Mouse (Mus musculus): ENCODE data around the gene Blvrb. TPM values are rescaled to one million over a fixed set of nuclear protein-coding genes. Genes with fewer than 3 reads are reported as not detected.

Gene Blvrb
- polyA plus RNA-seq, 1 experiment: not detected

- no peaks in the 10 kb centered on the region for H3K4me1 ChIP-seq (ENCODE audit: control insufficient read depth, insufficient read depth, low read length)
Measured at GRCm38 (mm10) chr7:27458614-27459013, 10.8 kb downstream of the Blvrb start.

GRCm38 (mm10) chr7:27459640-27460039 is 11.9 kb downstream of the Blvrb start:
- H3K4me1 ChIP-seq (ENCODE audit: control insufficient read depth, insufficient read depth, low read length): no peaks in the 10 kb centered on the region
- WGBS: 91% methylated on average over 5 of the region's 5 CpGs
- H3K27ac ChIP-seq (ENCODE audit: insufficient read depth, low read depth, low read length): no peak overlapping the region
- TF ChIP-seq CTCF (IDR thresholded peaks at IDR 0.05; ENCODE audit: insufficient read depth, low read depth, low read length) (no peak), POLR2A (IDR thresholded peaks at IDR 0.05; ENCODE audit: insufficient read depth, low read depth, low read length) (no peak)
- no peak overlapping the region for H3K4me3 ChIP-seq (ENCODE audit: insufficient read depth, low read depth, low read length)

More at GRCm38 (mm10) chr7:27458614-27459013, 10.8 kb downstream of the Blvrb start:
- Histone ChIP-seq H3K4me3 (ENCODE audit: insufficient read depth, low read depth, low read length) (no peak overlapping the region), H3K27ac (ENCODE audit: insufficient read depth, low read depth, low read length) (no peak overlapping the region)
- no peak for TF ChIP-seq CTCF (IDR thresholded peaks at IDR 0.05; ENCODE audit: insufficient read depth, low read depth, low read length)
- TF ChIP-seq POLR2A (IDR thresholded peaks at IDR 0.05; ENCODE audit: insufficient read depth, low read depth, low read length): no peak
- WGBS: 86% methylated on average over 4 of the region's 4 CpGs

- TF ChIP-seq CTCF (IDR thresholded peaks at IDR 0.05; ENCODE audit: insufficient read depth, low read depth, low read length): no peak
- TF ChIP-seq POLR2A (IDR thresholded peaks at IDR 0.05; ENCODE audit: insufficient read depth, low read depth, low read length): no peak
- Histone ChIP-seq H3K4me3 (ENCODE audit: insufficient read depth, low read depth, low read length) (no peak overlapping the region), H3K4me1 (ENCODE audit: control insufficient read depth, insufficient read depth, low read length) (no peaks in the 10 kb centered on the region), H3K27ac (ENCODE audit: insufficient read depth, low read depth, low read length) (no peak overlapping the region)
- 83% methylated on average over 6 of the region's 6 CpGs for WGBS
Measured at GRCm38 (mm10) chr7:27460477-27460876, 12.7 kb downstream of the Blvrb start.

- 36% methylated on average over 4 of the region's 4 CpGs for WGBS
- no peak for TF ChIP-seq POLR2A (IDR thresholded peaks at IDR 0.05; ENCODE audit: insufficient read depth, low read depth, low read length)
- no peak for TF ChIP-seq CTCF (IDR thresholded peaks at IDR 0.05; ENCODE audit: insufficient read depth, low read depth, low read length)
- Histone ChIP-seq H3K27ac (ENCODE audit: insufficient read depth, low read depth, low read length) (no peak overlapping the region), H3K4me1 (ENCODE audit: control insufficient read depth, insufficient read depth, low read length) (no peaks in the 10 kb centered on the region), H3K4me3 (ENCODE audit: insufficient read depth, low read depth, low read length) (no peak overlapping the region)
Measured at GRCm38 (mm10) chr7:27467648-27468047, 19.9 kb downstream of the Blvrb start.

- Histone ChIP-seq H3K4me1 (ENCODE audit: control insufficient read depth, insufficient read depth, low read length) (no peaks in the 10 kb centered on the region), H3K27ac (ENCODE audit: insufficient read depth, low read depth, low read length) (no peak overlapping the region), H3K4me3 (ENCODE audit: insufficient read depth, low read depth, low read length) (no peak overlapping the region)
- WGBS: 92% methylated on average over 11 of the region's 11 CpGs
- TF ChIP-seq CTCF (IDR thresholded peaks at IDR 0.05; ENCODE audit: insufficient read depth, low read depth, low read length) (no peak), POLR2A (IDR thresholded peaks at IDR 0.05; ENCODE audit: insufficient read depth, low read depth, low read length) (no peak)
Measured at GRCm38 (mm10) chr7:27471390-27472120, 23.8 kb downstream of the Blvrb start.

GRCm38 (mm10) chr7:27472596-27472995 is 24.8 kb downstream of the Blvrb start:
- Histone ChIP-seq H3K4me3 (ENCODE audit: insufficient read depth, low read depth, low read length) (no peak overlapping the region), H3K27ac (ENCODE audit: insufficient read depth, low read depth, low read length) (0 out of 2 replicates have a peak overlapping the region, but pooled peaks have one; percentile 48), H3K4me1 (ENCODE audit: control insufficient read depth, insufficient read depth, low read length) (no peaks in the 10 kb centered on the region)
- no peak for TF ChIP-seq CTCF (IDR thresholded peaks at IDR 0.05; ENCODE audit: insufficient read depth, low read depth, low read length)
- no peak for TF ChIP-seq POLR2A (IDR thresholded peaks at IDR 0.05; ENCODE audit: insufficient read depth, low read depth, low read length)
- WGBS: 16% methylated on average over 7 of the region's 7 CpGs

- H3K4me3 ChIP-seq (ENCODE audit: insufficient read depth, low read depth, low read length): peak within 1 kb of the TSS; percentile 70
- H3K27ac ChIP-seq (ENCODE audit: insufficient read depth, low read depth, low read length): peak within 1 kb of the TSS; percentile 61
- H3K4me1 ChIP-seq (ENCODE audit: control insufficient read depth, insufficient read depth, low read length): no peaks in the 10 kb centered on the region
- TF ChIP-seq POLR2A (IDR thresholded peaks at IDR 0.05; ENCODE audit: insufficient read depth, low read depth, low read length): peak; percentile 39; the same call in 1 of the 2 replicates
- no peak for TF ChIP-seq CTCF (IDR thresholded peaks at IDR 0.05; ENCODE audit: insufficient read depth, low read depth, low read length)
- under 1% methylated on average over 36 of the region's 36 CpGs for WGBS
Measured at GRCm38 (mm10) chr7:27473156-27473834, 25.5 kb downstream of the Blvrb start, which contains the start of gene Sertad3. Sertad3 (plus strand) TSS chr7:27473768.

- Histone ChIP-seq H3K4me1 (ENCODE audit: control insufficient read depth, insufficient read depth, low read length) (no peaks in the 10 kb centered on the region), H3K27ac (ENCODE audit: insufficient read depth, low read depth, low read length) (peak overlapping the region; percentile 48), H3K4me3 (ENCODE audit: insufficient read depth, low read depth, low read length) (peak overlapping the region; percentile 70)
- no peak for TF ChIP-seq CTCF (IDR thresholded peaks at IDR 0.05; ENCODE audit: insufficient read depth, low read depth, low read length)
- TF ChIP-seq POLR2A (IDR thresholded peaks at IDR 0.05; ENCODE audit: insufficient read depth, low read depth, low read length): no peak
- WGBS: under 1% methylated on average over 34 of the region's 34 CpGs
Measured at GRCm38 (mm10) chr7:27473835-27474489, 26.2 kb downstream of the Blvrb start.

All from olfactory bulb, adult 2 months (tissue).